Mouse (Mus musculus) lung, embryonic 16.5 days (tissue): ENCODE results near the gene 1700049E17Rik1. TPM values are rescaled to one million over a fixed set of nuclear protein-coding genes. Genes with fewer than 3 reads are reported as not detected.
"Not testable (repeated sequence)": the region's sequence is repeated elsewhere in the genome, so short reads cannot be mapped to it uniquely, and the experiment has no call there.

Experiments used
- ATAC-seq: fragments of 200-750 bp; cut with Nextera tagmentation; 2 replicates; pipeline ENCODE4 v1.8.0; 2017; ENCODE audit warnings: low read depth, mild to moderate bottlenecking, moderate library complexity
- H3K27ac ChIP-seq: fragments of 300-500 bp; sonication (generic); 2 replicates; pipeline ENCODE4 v1.5.1; 2014; ENCODE audit warnings: mild to moderate bottlenecking, control low read depth, low read length
- H3K27me3 ChIP-seq: fragments of 300-500 bp; sonication (generic); 2 replicates; pipeline ENCODE4 v1.6.1; 2014; ENCODE audit warnings: low read depth, low read length, mixed read lengths; ENCODE audit not compliant: control insufficient read depth, insufficient read depth
- H3K36me3 ChIP-seq: fragments of 300-500 bp; sonication (generic); 2 replicates; pipeline ENCODE4 v1.6.1; 2014; ENCODE audit warnings: low read length; ENCODE audit not compliant: control insufficient read depth, insufficient read depth
- H3K4me1 ChIP-seq: fragments of 300-500 bp; sonication (generic); replicated peaks from 2 replicates; pipeline ENCODE4 v1.6.1; 2014; ENCODE audit warnings: low read length, mixed read lengths; ENCODE audit not compliant: control insufficient read depth, insufficient read depth
- H3K4me2 ChIP-seq: fragments of 300-500 bp; sonication (generic); 2 replicates; pipeline ENCODE4 v1.6.1; 2014; ENCODE audit warnings: low read depth, low read length, control low read depth
- H3K4me3 ChIP-seq: fragments of 300-500 bp; sonication (generic); 2 replicates; pipeline ENCODE4 v1.5.1; 2014; ENCODE audit warnings: mild to moderate bottlenecking, low read length, control low read depth
- H3K9ac ChIP-seq: fragments of 300-500 bp; sonication (generic); 2 replicates; pipeline ENCODE4 v1.6.1; 2014; ENCODE audit warnings: low read length, control low read depth
- H3K9me3 ChIP-seq: fragments of 300-500 bp; sonication (generic); 2 replicates; pipeline ENCODE4 v1.6.1; 2016; ENCODE audit warnings: low read length; ENCODE audit not compliant: control insufficient read depth
- WGBS: fragments of 180-500 bp; shearing (Covaris S2); extraction: QIAGEN DNeasy Blood & Tissue Kit; methylation state at CpG from one replicate; pipeline ENCODE4 v1.1.7; 2014; 5-methylcytosine and 5-hydroxymethylcytosine counted together
- polyA plus RNA-seq: library from polyadenylated mRNA; unstranded; fragments of >200 nt; fragmentation: Nextera tagmentation; extraction: Ambion mirVana; gene quantifications from 2 replicates; pipeline ENCODE4 v1.2.1, GENCODE M21; 2015

The 1700049E17Rik1 gene
- not detected in 2 replicates for polyA plus RNA-seq

DNA sequence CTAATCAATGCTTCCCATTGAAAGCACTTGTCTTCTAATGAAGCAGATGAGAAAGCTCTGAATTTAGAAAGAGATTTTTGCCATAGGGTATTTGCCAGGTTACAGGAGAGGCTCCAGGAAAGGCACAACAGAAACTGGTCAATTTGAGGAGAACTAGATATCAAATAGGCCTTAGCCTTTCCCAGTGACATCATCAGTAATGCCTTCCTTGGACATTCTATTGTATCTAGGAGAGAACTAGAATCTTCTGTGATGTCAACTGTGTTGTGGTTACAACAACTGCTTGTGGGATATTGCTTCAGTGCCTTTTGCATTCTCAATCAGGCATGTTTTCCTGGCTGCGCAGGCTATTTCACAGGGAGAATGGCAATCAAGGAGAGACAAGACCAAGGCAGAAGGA, at the start of gene 1700049E17Rik1:
TSS of gene 1700049E17Rik1 (plus strand) at position 301 of the 400 bp plus-strand sequence.
- not testable (repeated sequence) for H3K9ac ChIP-seq, H3K4me1 ChIP-seq, H3K9me3 ChIP-seq, H3K4me2 ChIP-seq, H3K27ac ChIP-seq, ATAC-seq, H3K27me3 ChIP-seq, H3K36me3 ChIP-seq, H3K4me3 ChIP-seq
- no CpG with 5 or more reads among the region's 1 CpGs for WGBS

DNA sequence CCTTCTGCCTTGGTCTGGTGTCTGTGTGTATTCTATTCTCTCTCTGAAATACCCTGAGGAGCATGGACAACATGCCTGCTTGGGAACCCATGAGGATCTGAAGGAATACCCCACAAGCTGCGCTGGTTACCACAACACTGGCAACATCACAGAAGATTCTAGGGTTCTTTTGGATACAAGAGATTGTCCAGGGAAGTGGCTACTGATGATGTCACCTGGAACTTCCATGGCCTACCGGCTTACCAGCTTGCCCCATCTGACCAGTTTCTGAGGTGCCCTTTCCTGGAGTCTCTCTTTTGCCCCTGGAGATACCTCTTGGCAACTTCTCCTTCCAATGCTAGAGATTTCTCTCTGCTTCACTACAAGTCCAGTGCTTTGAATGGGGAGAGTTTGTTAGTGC, 17.6 kb upstream of the 1700049E17Rik1 start, which contains the start of gene Gm7980:
TSS of gene Gm7980 (minus strand) at position 101 of the 400 bp plus-strand sequence.
- H3K9me3 ChIP-seq, H3K4me3 ChIP-seq, H3K4me1 ChIP-seq, H3K9ac ChIP-seq, H3K27ac ChIP-seq, H3K4me2 ChIP-seq, H3K36me3 ChIP-seq, H3K27me3 ChIP-seq, ATAC-seq: not testable (repeated sequence)
- WGBS = no CpG with 5 or more reads among the region's 2 CpGs

DNA sequence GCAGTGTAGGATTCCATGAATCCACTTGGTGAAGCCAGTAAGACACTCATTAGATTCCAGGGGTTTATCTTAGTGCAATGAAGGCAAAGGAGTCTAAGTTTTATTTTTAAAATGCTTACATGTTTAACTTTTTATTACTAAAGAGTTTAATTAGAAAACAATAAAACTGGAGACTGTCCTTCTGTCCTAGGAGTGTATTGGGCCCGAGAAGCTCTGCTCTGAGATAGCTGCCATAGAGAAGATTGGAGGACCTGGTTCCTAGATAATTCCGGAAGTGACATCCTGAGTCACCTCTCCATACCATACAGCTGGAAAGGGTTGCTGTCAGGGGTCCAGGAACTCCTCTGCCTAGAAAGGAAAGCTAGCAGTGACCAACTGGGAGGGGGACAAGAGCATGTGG, 18.9 kb downstream of the 1700049E17Rik1 start, which contains the start of gene 1700024B05Rik:
TSS of gene 1700024B05Rik (plus strand) at position 301 of the 400 bp plus-strand sequence.
- H3K9ac ChIP-seq, ATAC-seq, H3K27ac ChIP-seq, H3K4me1 ChIP-seq, H3K27me3 ChIP-seq, H3K36me3 ChIP-seq, H3K9me3 ChIP-seq, H3K4me2 ChIP-seq, H3K4me3 ChIP-seq: not testable (repeated sequence)
- 71% methylated on average over 1 of the region's 2 CpGs for WGBS

DNA sequence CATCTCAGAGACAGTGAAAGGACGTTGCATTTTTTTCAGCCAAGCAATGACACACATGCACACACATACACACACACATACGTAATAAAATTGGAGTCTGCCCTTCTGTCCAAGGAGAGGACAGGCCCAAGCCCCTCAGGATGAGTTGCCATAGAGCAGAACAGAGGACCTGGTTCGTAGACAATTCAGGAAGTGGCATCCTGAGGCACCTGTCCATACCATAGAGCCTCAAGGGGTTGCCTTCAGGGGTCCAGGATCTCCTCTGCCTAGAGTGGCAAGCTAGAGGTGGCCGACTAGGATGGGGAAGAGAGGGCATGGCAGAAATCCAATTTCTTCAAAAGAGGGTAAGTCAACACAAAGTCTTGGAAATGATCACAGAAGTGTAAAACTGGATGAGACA, 39.3 kb downstream of the 1700049E17Rik1 start:
- H3K4me1 ChIP-seq, H3K4me2 ChIP-seq, H3K27me3 ChIP-seq, H3K9ac ChIP-seq, H3K4me3 ChIP-seq, H3K27ac ChIP-seq, ATAC-seq, H3K9me3 ChIP-seq, H3K36me3 ChIP-seq: not testable (repeated sequence)
- WGBS = 58% methylated on average over 4 of the region's 4 CpGs

DNA sequence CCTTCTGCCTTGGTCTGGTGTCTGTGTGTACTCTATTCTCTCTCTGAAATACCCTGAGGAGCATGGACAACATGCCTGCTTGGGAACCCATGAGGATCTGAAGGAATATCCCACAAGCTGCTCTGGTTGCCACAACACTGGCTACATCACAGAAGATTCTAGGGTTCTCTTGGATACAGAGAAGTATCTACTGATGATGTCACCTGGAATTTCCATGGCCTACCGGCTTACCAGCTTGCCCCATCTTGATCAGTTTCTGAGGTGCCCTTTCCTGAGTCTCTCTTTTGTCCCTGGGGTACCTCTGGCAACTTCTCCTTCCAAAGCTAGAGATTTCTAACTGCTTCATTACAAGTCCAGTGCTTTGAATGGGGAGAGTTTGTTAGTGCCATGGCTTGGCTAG, 43.1 kb downstream of the 1700049E17Rik1 start, which contains the start of gene Gm6401:
TSS of gene Gm6401 (minus strand) at position 101 of the 400 bp plus-strand sequence.
- H3K9ac ChIP-seq, H3K27ac ChIP-seq, H3K4me1 ChIP-seq, ATAC-seq, H3K36me3 ChIP-seq, H3K9me3 ChIP-seq, H3K4me2 ChIP-seq, H3K4me3 ChIP-seq, H3K27me3 ChIP-seq: not testable (repeated sequence)
- 85% methylated on average over 1 of the region's 1 CpGs for WGBS

DNA sequence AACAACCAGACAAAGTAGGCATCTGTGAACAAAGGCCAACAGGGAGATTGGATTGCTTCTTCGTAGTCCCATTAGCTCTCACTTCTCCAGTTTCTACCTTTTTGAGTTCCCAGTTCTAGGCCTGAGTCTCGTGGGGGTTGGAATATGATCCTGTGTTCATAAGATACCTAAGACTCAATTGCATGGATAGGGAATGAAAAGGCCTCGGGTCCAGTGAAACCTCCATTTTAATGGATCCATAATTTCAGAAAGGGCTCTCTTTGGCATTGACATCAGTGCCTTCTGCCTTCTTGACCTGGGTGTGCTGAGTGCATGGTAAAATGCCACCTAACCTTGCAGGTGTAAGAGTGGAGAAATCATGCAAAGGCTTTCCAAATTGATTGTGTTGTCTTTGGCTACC, 43.8 kb downstream of the 1700049E17Rik1 start:
- WGBS = 54% methylated on average over 3 of the region's 3 CpGs
- H3K4me2 ChIP-seq, H3K27ac ChIP-seq: not testable (repeated sequence)

More for the DNA sequence above, 43.8 kb downstream of the 1700049E17Rik1 start:
- H3K4me1 ChIP-seq, H3K9ac ChIP-seq, H3K27me3 ChIP-seq, H3K4me3 ChIP-seq, H3K36me3 ChIP-seq, H3K9me3 ChIP-seq, ATAC-seq: not testable (repeated sequence)

Other genes starting within 250 kb of the 1700049E17Rik1 start
- not detected in 2 replicates for gene Gm8068, start 223.1 kb upstream of the 1700049E17Rik1 start, polyA plus RNA-seq
- not detected in 2 replicates for gene Gm7929, start 174.3 kb upstream of the 1700049E17Rik1 start, polyA plus RNA-seq
- not detected in 2 replicates for gene Gm47189, start 152.5 kb upstream of the 1700049E17Rik1 start, polyA plus RNA-seq
- not detected in 2 replicates for gene Gm7980, start 17.7 kb upstream of the 1700049E17Rik1 start, polyA plus RNA-seq
- not detected in 2 replicates for gene 1700024B05Rik, start 19.0 kb downstream of the 1700049E17Rik1 start, polyA plus RNA-seq
- not detected in 2 replicates for gene Gm6401, start 43.0 kb downstream of the 1700049E17Rik1 start, polyA plus RNA-seq
- not detected in 2 replicates for gene Gm3543, start 58.4 kb downstream of the 1700049E17Rik1 start, polyA plus RNA-seq
- not detected in 2 replicates for gene Gm7951, start 192.4 kb downstream of the 1700049E17Rik1 start, polyA plus RNA-seq
- not detected in 2 replicates for gene Gm17027, start 237.7 kb downstream of the 1700049E17Rik1 start, polyA plus RNA-seq